Mouse (Mus musculus) forebrain, postnatal 0 days (tissue): ENCODE measurements around the gene Dusp10. TPM values are rescaled to one million over a fixed set of nuclear protein-coding genes. Genes with fewer than 3 reads are reported as not detected.

Experiments used
- ATAC-seq: fragments of 200-750 bp; cut with Nextera tagmentation; 2 replicates; pipeline ENCODE4 v1.8.0; 2017; ENCODE audit warnings: mild to moderate bottlenecking, moderate library complexity
- DNase-seq: peaks from one replicate; pipeline ENCODE4 v3.0.0-alpha.2; 2015
- H3K27ac ChIP-seq: fragments of 300-500 bp; sonication (generic); 2 replicates; pipeline ENCODE4 v1.5.1; 2014; ENCODE audit warnings: low read depth, mild to moderate bottlenecking, antibody characterized with exemption, low read length, moderate library complexity, mixed read lengths
- H3K27me3 ChIP-seq: fragments of 300-500 bp; sonication (generic); 2 replicates; pipeline ENCODE4 v1.6.1; 2014; ENCODE audit warnings: mild to moderate bottlenecking, low read length, mixed read lengths; ENCODE audit not compliant: insufficient read depth
- H3K36me3 ChIP-seq: fragments of 300-500 bp; sonication (generic); 2 replicates; pipeline ENCODE4 v1.6.1; 2014; ENCODE audit warnings: mild to moderate bottlenecking, moderate library complexity; ENCODE audit not compliant: insufficient read depth
- H3K4me1 ChIP-seq: fragments of 300-500 bp; sonication (generic); 2 replicates; pipeline ENCODE4 v1.6.1; 2014; ENCODE audit warnings: antibody characterized with exemption; ENCODE audit not compliant: insufficient read depth
- H3K4me2 ChIP-seq: fragments of 300-500 bp; sonication (generic); 2 replicates; pipeline ENCODE4 v1.6.1; 2014; ENCODE audit warnings: low read depth, mild to moderate bottlenecking, moderate library complexity
- H3K4me3 ChIP-seq: fragments of 300-500 bp; sonication (generic); 2 replicates; pipeline ENCODE4 v1.5.1; 2014; ENCODE audit warnings: low read depth, low read length, mixed read lengths
- H3K9ac ChIP-seq: fragments of 300-500 bp; sonication (generic); 2 replicates; pipeline ENCODE4 v1.6.1; 2014; ENCODE audit warnings: mild to moderate bottlenecking
- H3K9me3 ChIP-seq: fragments of 300-500 bp; sonication (generic); 2 replicates; pipeline ENCODE4 v1.6.1; 2016; ENCODE audit warnings: low read length
- CTCF ChIP-seq: sonication (generic); IDR thresholded peaks from 2 replicates; pipeline ENCODE4 v1.5.1; 2016; ENCODE audit warnings: antibody characterized with exemption, control low read depth, low read depth
- WGBS: fragments of 180-500 bp; shearing (Covaris S2); extraction: QIAGEN DNeasy Blood & Tissue Kit; methylation state at CpG from one replicate; pipeline ENCODE4 v1.1.7; 2014; 5-methylcytosine and 5-hydroxymethylcytosine counted together
- polyA plus RNA-seq: library from polyadenylated mRNA; unstranded; fragments of >200 nt; fragmentation: Nextera tagmentation; extraction: Ambion mirVana; gene quantifications from 2 replicates; pipeline ENCODE4 v1.2.1, GENCODE M21; 2015
- total RNA-seq: library from RNA; depleted of rRNA; stranded (reverse); fragments of >200 nt; gene quantifications from 2 replicates; pipeline ENCODE4 v1.2.3, GENCODE M21; 2014

Gene Dusp10
- total and polyA plus RNA-seq, 2 experiments from 2014 or later = 3.8 to 8.9 TPM

DNA sequence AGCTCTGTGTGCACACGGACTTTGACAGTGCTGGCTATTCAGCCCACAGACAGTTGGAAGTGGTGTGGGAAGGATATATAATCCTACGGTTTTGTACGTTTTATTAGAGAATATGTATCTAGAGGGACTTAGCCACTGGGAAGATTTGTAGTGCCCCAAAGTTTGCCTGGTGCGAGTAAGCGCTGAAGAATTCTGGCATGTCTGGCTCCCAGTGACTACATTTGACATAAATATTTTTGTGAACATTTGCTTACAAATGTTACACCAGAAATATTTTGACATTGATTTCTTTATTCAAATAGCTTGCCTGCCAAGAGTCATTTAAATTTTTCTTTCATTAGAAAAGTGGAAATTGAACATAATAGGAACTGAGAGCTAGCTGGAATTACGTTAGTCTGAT, 63.0 kb downstream of the Dusp10 start:
- Histone ChIP-seq H3K9me3 (no peaks in the 10 kb centered on the region), H3K36me3 (peaks cover 1% of the 10 kb centered on the region; the same call in 1 of the 2 replicates), H3K9ac (no peak overlapping the region), H3K27ac (no peak overlapping the region), H3K27me3 (no peaks in the 10 kb centered on the region), H3K4me3 (no peak overlapping the region), H3K4me2 (no peak overlapping the region), H3K4me1 (no peaks in the 10 kb centered on the region)
- ATAC-seq (no peak), DNase-seq (peak; percentile 17)
- no peak for TF ChIP-seq CTCF
- WGBS = 54% methylated on average over 6 of the region's 6 CpGs

- Histone ChIP-seq H3K27ac (no peak overlapping the region), H3K4me2 (no peak overlapping the region), H3K4me1 (no peaks in the 10 kb centered on the region), H3K9ac (no peak overlapping the region), H3K9me3 (no peaks in the 10 kb centered on the region), H3K36me3 (no peaks in the 10 kb centered on the region), H3K27me3 (no peaks in the 10 kb centered on the region), H3K4me3 (no peak overlapping the region)
- 60% methylated on average over 2 of the region's 2 CpGs for WGBS
- TF ChIP-seq CTCF = no peak
- no peak for ATAC-seq
- DNase-seq = no peak
Observed at GRCm38 (mm10) chr1:184076756-184077155, 63.7 kb downstream of the Dusp10 start.

DNA sequence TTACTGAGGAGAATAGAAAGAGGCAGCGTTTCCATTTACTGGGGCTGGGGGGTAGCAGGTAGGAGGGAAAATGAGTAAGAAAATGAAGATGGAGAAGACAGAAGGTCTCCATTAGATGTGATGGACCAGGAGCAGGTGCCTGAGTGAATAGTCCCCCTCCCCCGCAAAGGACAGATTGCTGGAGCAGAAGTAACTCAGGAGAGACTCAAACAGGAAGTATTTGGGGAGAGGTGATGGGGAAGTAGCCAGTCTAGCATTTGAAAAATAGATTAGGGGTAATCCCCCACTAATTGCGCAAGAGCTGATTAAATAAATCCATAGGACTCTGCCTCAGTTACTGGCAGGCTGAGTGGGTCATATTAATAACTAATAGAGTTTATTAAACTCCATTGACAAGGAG, 66.2 kb downstream of the Dusp10 start:
- Histone ChIP-seq H3K36me3 (no peaks in the 10 kb centered on the region), H3K4me1 (no peaks in the 10 kb centered on the region), H3K27me3 (no peaks in the 10 kb centered on the region; the same call in 1 of the 2 replicates), H3K9ac (no peak overlapping the region), H3K4me3 (no peak overlapping the region), H3K9me3 (no peaks in the 10 kb centered on the region), H3K27ac (no peak overlapping the region), H3K4me2 (no peak overlapping the region)
- ATAC-seq (no peak), DNase-seq (no peak)
- no peak for TF ChIP-seq CTCF
- 92% methylated on average over 3 of the region's 3 CpGs for WGBS

DNA sequence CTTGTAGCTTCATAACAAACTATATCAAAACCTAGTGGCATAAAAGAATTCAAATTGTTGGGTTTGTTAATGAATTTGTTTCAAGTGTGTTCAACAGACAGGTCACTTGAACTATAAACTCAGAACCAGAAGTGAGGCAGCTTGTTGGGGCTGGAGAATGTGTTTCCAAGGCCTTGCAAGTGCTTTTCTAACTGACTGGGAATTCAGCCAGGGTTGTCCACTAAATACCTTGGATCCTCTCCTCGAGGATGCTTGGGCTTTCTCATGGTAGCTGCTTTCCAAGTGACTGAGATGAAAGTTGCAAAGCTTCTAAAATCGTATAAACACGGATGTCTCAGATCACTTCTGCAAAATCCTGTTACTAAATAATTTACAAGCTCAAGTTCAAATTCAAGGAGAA, 69.6 kb downstream of the Dusp10 start:
- ATAC-seq = no peak
- no peak overlapping the region for H3K4me3 ChIP-seq
- DNase-seq = no peak
- H3K27me3 ChIP-seq = no peaks in the 10 kb centered on the region; the same call in 1 of the 2 replicates
- 61% methylated on average over 3 of the region's 3 CpGs for WGBS
- H3K27ac ChIP-seq = no peak overlapping the region
- no peaks in the 10 kb centered on the region for H3K9me3 ChIP-seq
- H3K4me1 ChIP-seq = no peaks in the 10 kb centered on the region
- H3K36me3 ChIP-seq = no peaks in the 10 kb centered on the region
- TF ChIP-seq CTCF = no peak
- no peak overlapping the region for H3K9ac ChIP-seq
- no peak overlapping the region for H3K4me2 ChIP-seq

- no peak for ATAC-seq
- H3K4me2 ChIP-seq = no peak overlapping the region
- 91% methylated on average over 7 of the region's 7 CpGs for WGBS
Observed at GRCm38 (mm10) chr1:184083166-184083565, 70.1 kb downstream of the Dusp10 start.

GRCm38 (mm10) chr1:184084961-184085360, 71.9 kb downstream of the Dusp10 start:
- no peak for ATAC-seq

More at GRCm38 (mm10) chr1:184083166-184083565, 70.1 kb downstream of the Dusp10 start:
- DNase-seq = no peak
- no peak overlapping the region for H3K4me3 ChIP-seq
- H3K9me3 ChIP-seq = no peaks in the 10 kb centered on the region
- no peaks in the 10 kb centered on the region for H3K4me1 ChIP-seq
- no peaks in the 10 kb centered on the region; the same call in 1 of the 2 replicates for H3K27me3 ChIP-seq
- H3K9ac ChIP-seq = no peak overlapping the region
- no peaks in the 10 kb centered on the region for H3K36me3 ChIP-seq
- no peak overlapping the region for H3K27ac ChIP-seq
- no peak for TF ChIP-seq CTCF

GRCm38 (mm10) chr1:184090515-184090914, 77.4 kb downstream of the Dusp10 start:
- Histone ChIP-seq H3K9ac (no peak overlapping the region), H3K27me3 (no peaks in the 10 kb centered on the region), H3K27ac (no peak overlapping the region), H3K4me2 (no peak overlapping the region), H3K4me1 (no peaks in the 10 kb centered on the region), H3K36me3 (no peaks in the 10 kb centered on the region), H3K9me3 (no peaks in the 10 kb centered on the region), H3K4me3 (no peak overlapping the region)
- no peak for TF ChIP-seq CTCF
- ATAC-seq (no peak), DNase-seq (no peak)
- whole genome bisulfite sequencing = 32% methylated on average over 6 of the region's 6 CpGs

More at GRCm38 (mm10) chr1:184084961-184085360, 71.9 kb downstream of the Dusp10 start:
- Histone ChIP-seq H3K4me1 (no peaks in the 10 kb centered on the region), H3K9me3 (no peaks in the 10 kb centered on the region), H3K4me2 (no peak overlapping the region), H3K4me3 (no peak overlapping the region), H3K9ac (no peak overlapping the region), H3K27ac (no peak overlapping the region), H3K27me3 (no peaks in the 10 kb centered on the region; the same call in 1 of the 2 replicates), H3K36me3 (no peaks in the 10 kb centered on the region)
- WGBS = 88% methylated on average over 3 of the region's 3 CpGs
- no peak for TF ChIP-seq CTCF
- no peak for DNase-seq
